Mouse (Mus musculus): ENCODE measurements around the gene Gm6899.

Gene Gm6899

GRCm38 (mm10) chr11:26593061-26594059 is at the start of gene Gm6899, which contains the start of gene Vrk2:
Gene Gm6899, plus strand, starts transcription at chr11:26593241.
Gene Vrk2, minus strand, starts transcription at chr11:26593999.
- DNase-seq (ENCODE audit: low spot score) = peak; percentile 91

- no peak for DNase-seq (ENCODE audit: low spot score)
Measured at GRCm38 (mm10) chr11:26551551-26551950, 41.5 kb upstream of the Gm6899 start.

- no peak for DNase-seq (ENCODE audit: low spot score)
Measured at GRCm38 (mm10) chr11:26585409-26586366, 7.4 kb upstream of the Gm6899 start.

GRCm38 (mm10) chr11:26586367-26587183 is 6.5 kb upstream of the Gm6899 start:
- DNase-seq (ENCODE audit: low spot score) = no peak

- DNase-seq (ENCODE audit: low spot score) = no peak
Measured at GRCm38 (mm10) chr11:26587184-26587524, 5.9 kb upstream of the Gm6899 start.

- DNase-seq (ENCODE audit: low spot score) = peak; percentile 34
Measured at GRCm38 (mm10) chr11:26592395-26593053, 517 bp upstream of the Gm6899 start.

GRCm38 (mm10) chr11:26594487-26594886 is 1.4 kb downstream of the Gm6899 start:
- no peak for DNase-seq (ENCODE audit: low spot score)

GRCm38 (mm10) chr11:26596186-26596585 is 3.1 kb downstream of the Gm6899 start:
- DNase-seq (ENCODE audit: low spot score) = no peak

- no peak for DNase-seq (ENCODE audit: low spot score)
Measured at GRCm38 (mm10) chr11:26597145-26597544, 4.1 kb downstream of the Gm6899 start.

GRCm38 (mm10) chr11:26597761-26598160 is 4.7 kb downstream of the Gm6899 start:
- DNase-seq (ENCODE audit: low spot score) = no peak

GRCm38 (mm10) chr11:26598876-26599275 is 5.8 kb downstream of the Gm6899 start:
- DNase-seq (ENCODE audit: low spot score) = no peak

- DNase-seq (ENCODE audit: low spot score) = no peak
Measured at GRCm38 (mm10) chr11:26600692-26601091, 7.7 kb downstream of the Gm6899 start.

GRCm38 (mm10) chr11:26601571-26602175 is 8.6 kb downstream of the Gm6899 start:
- DNase-seq (ENCODE audit: low spot score) = no peak

GRCm38 (mm10) chr11:26604061-26604655 is 11.1 kb downstream of the Gm6899 start:
- no peak for DNase-seq (ENCODE audit: low spot score)

- DNase-seq (ENCODE audit: low spot score) = no peak
Measured at GRCm38 (mm10) chr11:26608795-26609194, 15.8 kb downstream of the Gm6899 start.

- DNase-seq (ENCODE audit: low spot score) = no peak
Measured at GRCm38 (mm10) chr11:26618475-26619223, 25.6 kb downstream of the Gm6899 start.

- no peak for DNase-seq (ENCODE audit: low spot score)
Measured at GRCm38 (mm10) chr11:26622727-26623126, 29.7 kb downstream of the Gm6899 start.

- DNase-seq (ENCODE audit: low spot score) = no peak
Measured at GRCm38 (mm10) chr11:26636239-26636638, 43.2 kb downstream of the Gm6899 start.

GRCm38 (mm10) chr11:26640314-26640785 is 47.3 kb downstream of the Gm6899 start:
- DNase-seq (ENCODE audit: low spot score) = no peak
